Mouse (Mus musculus) bone marrow, adult 2 months (tissue): Measurements from ENCODE around the gene C8a.

Experiments used
- CTCF ChIP-seq: fragments of 200-500 bp; IDR thresholded peaks from 2 replicates; pipeline ENCODE4 v1.5.1; 2011; ENCODE audit warnings: low read length, control low read depth; ENCODE audit not compliant: control insufficient read depth, insufficient read depth
- POLR2A ChIP-seq: fragments of 200-500 bp; IDR thresholded peaks from 2 replicates; pipeline ENCODE4 v1.6.1; 2011; ENCODE audit warnings: low read depth, mild to moderate bottlenecking, control low read depth, low read length, borderline replicate concordance; ENCODE audit not compliant: control insufficient read depth

GRCm38 (mm10) chr4:104913291-104914129 lies 37.3 kb upstream of the C8a start, which contains the start of gene Fyb2:
- TF ChIP-seq CTCF, result no peak
- no peak for TF ChIP-seq POLR2A
